15 mouse cellular contexts compared by ENCODE assay signal in the genomic region with DNA sequence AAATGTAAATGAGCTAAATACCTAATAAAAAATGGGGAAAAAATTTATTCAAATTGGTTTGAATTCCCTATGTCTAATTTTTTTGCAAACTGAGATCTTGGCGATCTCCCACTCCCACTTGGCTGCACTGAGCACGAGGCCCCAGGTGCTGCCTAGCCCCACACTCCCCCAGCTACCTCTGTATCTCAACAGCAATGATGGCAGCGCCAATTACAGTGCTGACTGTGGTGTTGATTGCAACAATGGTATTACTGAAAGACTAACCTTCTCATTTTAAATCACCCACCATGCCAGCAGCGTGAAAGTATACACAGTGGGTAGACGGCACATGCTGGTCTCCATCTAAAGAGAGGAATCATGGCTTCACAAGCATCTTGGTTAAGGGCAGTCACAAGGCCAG.
"Had no signal": no experiment of that assay in that cellular context is flagged by ENCODE, and none has a peak within 500 bp of the region (broad histone marks: within the 10 kb centered on the region; RNA-seq: fewer than 3 reads in every experiment).

No protein-coding gene starts in this region.

- DNase-seq: heart, postnatal 10 days; heart, postnatal 14 days; heart, postnatal 4 days; kidney, adult 11 months; kidney, adult 18-20 months; kidney, adult 2 months; kidney, adult 8-10 months; kidney, adult 9 months; kidney, postnatal 10 days; kidney, postnatal 14 days; kidney, postnatal 25 days; kidney, postnatal 36 days; kidney, postnatal 4 days; layer of hippocampus, adult 9-11 months; layer of hippocampus, postnatal 36 days had no signal
